22 mouse cellular contexts compared by ENCODE assay signal in the genomic region with DNA sequence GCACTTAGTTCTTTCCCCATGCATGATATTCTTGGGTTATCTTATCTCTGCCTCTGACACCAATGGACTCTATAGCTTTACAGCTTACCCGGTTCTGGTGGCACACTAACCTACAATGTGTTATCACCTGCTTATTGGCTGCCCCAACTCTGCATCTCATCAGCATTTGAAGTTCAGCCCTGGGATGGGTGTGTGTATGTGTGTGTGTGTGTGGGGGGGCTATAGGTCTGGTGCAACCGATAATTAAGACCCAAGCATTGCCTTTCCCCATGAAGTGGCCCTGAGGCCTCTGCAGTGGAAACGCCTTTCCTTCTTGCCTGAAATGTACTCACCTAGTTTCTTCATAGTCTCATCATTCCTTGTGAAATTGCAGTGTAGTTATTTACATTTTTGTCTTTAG.
"Had no signal": no experiment of that assay in that cellular context is flagged by ENCODE, and none has a peak within 500 bp of the region (broad histone marks: within the 10 kb centered on the region; RNA-seq: fewer than 3 reads in every experiment).

No protein-coding gene starts in this region.

- H3K36me3 ChIP-seq: limb, embryonic 12.5 days; limb, embryonic 15.5 days; midbrain, embryonic 12.5 days; midbrain, embryonic 15.5 days; neural tube, embryonic 12.5 days; neural tube, embryonic 15.5 days; stomach, embryonic 15.5 days had no signal

- ATAC-seq: intestine, postnatal 0 days; midbrain, embryonic 15.5 days had no signal

- H3K4me1 ChIP-seq: limb, embryonic 12.5 days; limb, embryonic 15.5 days; midbrain, embryonic 12.5 days; midbrain, embryonic 15.5 days; neural tube, embryonic 12.5 days; neural tube, embryonic 15.5 days; stomach, embryonic 15.5 days had no signal

- H3K9me3 ChIP-seq: limb, embryonic 12.5 days; limb, embryonic 15.5 days; midbrain, embryonic 12.5 days; midbrain, embryonic 15.5 days; neural tube, embryonic 12.5 days; neural tube, embryonic 15.5 days; stomach, embryonic 15.5 days had no signal

- H3K4me2 ChIP-seq: limb, embryonic 12.5 days; limb, embryonic 15.5 days; midbrain, embryonic 12.5 days; midbrain, embryonic 15.5 days; neural tube, embryonic 12.5 days; neural tube, embryonic 15.5 days; stomach, embryonic 15.5 days had no signal

- H3K27ac ChIP-seq: kidney, postnatal 0 days; layer of hippocampus, adult 2 months; limb, embryonic 12.5 days; limb, embryonic 15.5 days; midbrain, embryonic 12.5 days; midbrain, embryonic 15.5 days; neural tube, embryonic 12.5 days; neural tube, embryonic 15.5 days; stomach, embryonic 15.5 days had no signal

- H3K9ac ChIP-seq: limb, embryonic 12.5 days; limb, embryonic 15.5 days; midbrain, embryonic 12.5 days; midbrain, embryonic 15.5 days; neural tube, embryonic 12.5 days; neural tube, embryonic 15.5 days; stomach, embryonic 15.5 days had no signal

- H3K4me3 ChIP-seq: layer of hippocampus, adult 2 months; limb, embryonic 12.5 days; limb, embryonic 15.5 days; midbrain, embryonic 12.5 days; midbrain, embryonic 15.5 days; neural tube, embryonic 12.5 days; neural tube, embryonic 15.5 days; stomach, embryonic 15.5 days had no signal

- DNase-seq: kidney, adult 2 months; kidney, postnatal 25 days; layer of hippocampus, adult 9-11 months; left cerebral cortex, postnatal 4 days; lung, adult 2 months; lung, postnatal 14 days; lung, postnatal 4 days; right cerebral cortex, adult 18-20 months; right cerebral cortex, postnatal 14 days; right cerebral cortex, postnatal 4 days; thymus, adult 18-20 months; thymus, postnatal 36 days had no signal

- H3K27me3 ChIP-seq: limb, embryonic 12.5 days; neural tube, embryonic 12.5 days; stomach, embryonic 15.5 days had no signal
